Mouse (Mus musculus) spleen, postnatal 36 days (tissue): ENCODE data around the gene Disp1.

Experiments used
- DNase-seq, 2 experiments: peaks; one replicate each; pipeline ENCODE4 v3.0.0; 2022; ENCODE audit warnings: low spot score in 2 of 2, mixed read lengths in 1 of 2

The Disp1 gene

DNA sequence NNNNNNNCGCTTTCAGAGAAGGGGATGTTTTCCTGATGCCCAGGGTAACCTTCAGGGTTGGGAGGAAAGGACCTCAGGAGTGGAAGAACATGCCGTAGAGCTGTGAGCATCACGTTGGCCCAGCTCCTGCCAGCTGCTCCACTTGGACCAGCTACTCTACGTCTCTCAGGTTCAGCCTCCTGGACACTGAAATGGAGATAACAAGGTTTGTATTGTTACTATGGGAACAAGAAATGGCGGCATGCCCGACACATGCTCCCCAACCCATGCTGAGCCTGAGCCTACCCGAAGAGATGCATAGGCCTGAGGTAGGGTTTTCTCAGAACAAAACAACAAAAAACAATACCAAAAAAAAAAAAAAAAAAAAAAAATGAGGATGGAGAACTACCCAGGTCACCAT lies 179.6 kb downstream of the Disp1 start:
- DNase-seq, result no peak

DNA sequence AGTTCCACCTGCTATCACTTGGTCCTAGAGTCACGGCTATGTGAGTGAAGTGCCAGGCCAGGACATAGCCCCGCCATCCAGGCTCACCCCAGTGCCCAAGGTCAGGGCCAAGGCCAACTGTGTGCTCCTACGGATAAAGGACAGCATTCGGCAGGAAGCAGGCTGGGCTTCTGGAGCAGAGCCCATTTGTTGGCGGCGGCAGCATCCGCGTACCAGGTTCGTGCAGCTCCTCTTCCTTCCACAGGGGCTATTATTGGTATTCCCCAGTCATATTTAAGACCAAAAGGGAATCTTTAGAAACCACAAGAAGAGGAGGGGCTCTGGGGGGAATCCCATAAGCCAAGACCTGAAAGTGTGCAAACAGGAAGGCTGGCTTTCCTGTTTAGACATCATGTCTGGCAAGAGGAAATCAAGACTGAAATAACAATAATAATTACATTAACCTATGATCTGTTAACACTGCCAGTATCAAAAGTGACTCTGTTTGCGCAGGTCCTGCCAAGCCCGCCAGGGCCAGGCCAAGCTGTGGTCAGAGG lies 180.4 kb downstream of the Disp1 start:
- DNase-seq, result peak; percentile 5

DNA sequence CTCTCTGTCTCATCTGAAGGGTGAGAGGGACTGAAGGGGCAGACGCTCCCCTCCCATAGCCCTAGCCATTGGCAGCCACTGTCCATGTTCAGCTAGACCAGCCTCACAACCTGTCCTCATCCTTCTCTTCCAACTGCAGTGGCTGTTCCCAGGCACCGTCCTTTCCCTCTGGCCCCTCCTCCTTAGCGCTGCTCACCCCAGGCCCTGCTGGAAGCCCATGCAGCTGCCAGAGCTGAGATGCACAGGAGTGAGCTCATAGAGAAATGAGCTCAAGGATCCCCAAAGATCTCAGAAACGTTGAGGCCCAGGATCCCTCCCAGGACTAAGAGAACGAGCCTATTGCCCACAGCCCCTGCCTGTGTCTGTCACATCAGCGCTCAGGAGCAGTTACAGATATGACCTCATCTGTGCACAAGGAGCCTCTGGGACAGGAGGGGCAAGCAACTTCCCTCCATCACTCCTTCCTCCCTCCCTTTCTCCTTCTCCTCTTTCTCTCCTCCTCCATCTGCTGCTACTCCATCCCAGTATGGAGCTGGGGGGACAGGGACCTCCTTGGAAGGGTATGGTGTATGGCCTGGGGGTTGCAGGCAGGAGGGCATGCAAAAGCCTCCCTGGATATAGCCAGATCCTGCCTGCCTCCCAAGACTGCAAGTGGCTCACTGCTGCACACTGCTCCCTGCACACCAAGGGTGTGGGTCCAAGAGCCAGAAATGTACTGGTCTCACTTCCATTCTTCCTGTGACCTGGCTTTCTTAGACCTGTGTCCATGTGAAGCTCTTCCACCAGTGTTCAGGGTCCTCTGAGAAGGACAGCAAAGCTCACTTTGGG lies 181.2 kb downstream of the Disp1 start:
- DNase-seq, result no peak

DNA sequence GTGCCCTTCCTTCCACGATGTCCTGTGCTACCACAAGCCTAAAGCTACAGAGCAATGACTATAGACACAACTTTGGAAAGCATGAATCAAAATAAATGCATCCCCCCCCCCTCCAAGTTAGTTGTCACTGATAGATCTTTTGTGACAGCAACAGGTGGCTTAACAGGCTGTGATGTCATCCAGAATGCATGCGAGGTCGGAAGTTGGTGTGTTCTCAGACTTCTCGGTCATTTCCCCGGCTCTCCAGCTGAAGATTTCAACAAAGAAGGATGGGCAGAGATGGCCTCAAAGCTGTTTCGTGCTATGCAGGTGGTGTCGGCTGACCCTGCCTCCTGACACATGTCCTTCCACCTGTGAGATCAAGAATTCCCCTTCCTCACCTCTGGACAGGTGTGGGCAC lies 181.9 kb downstream of the Disp1 start:
- no peak for DNase-seq
